Mouse (Mus musculus) G1E (cell line): ENCODE results near the gene Ctbs.

Source experiments
- CTCF ChIP-seq: IDR thresholded peaks from 2 replicates; pipeline ENCODE4 v1.5.1; 2012; ENCODE audit warnings: low read depth, low read length, inconsistent platforms, mixed read lengths
- GATA1 ChIP-seq: IDR thresholded peaks from 2 replicates; pipeline ENCODE4 v1.6.1; 2012; ENCODE audit warnings: borderline replicate concordance, low read length, inconsistent platforms, mixed read lengths
- TAL1 ChIP-seq: conservative IDR thresholded peaks from 2 replicates; pipeline ENCODE4 v1.6.1; 2012; ENCODE audit warnings: low read depth, low read length, inconsistent platforms, mixed read lengths

- TF ChIP-seq CTCF: no peak
- no peak for TF ChIP-seq TAL1
- no peak for TF ChIP-seq GATA1
Measured at GRCm38 (mm10) chr3:146407086-146407721, 42.4 kb upstream of the Ctbs start.
